Mouse (Mus musculus): ENCODE results near the gene Ifnar2. TPM values are rescaled to one million over a fixed set of nuclear protein-coding genes. Genes with fewer than 3 reads are reported as not detected.

The Ifnar2 gene
- total RNA-seq, 2 experiments from 2014 or later = 39.7 to 40.4 TPM

GRCm38 (mm10) chr16:91447512-91447900 is 74.9 kb downstream of the Ifnar2 start:
- DNase-seq = no peak
- intact Hi-C loops (cut with DNase I) = no loop called here

GRCm38 (mm10) chr16:91448088-91448487 is 75.5 kb downstream of the Ifnar2 start:
- intact Hi-C loops (cut with DNase I) = no loop called here
- DNase-seq = no peak

- intact Hi-C loops (cut with DNase I) = no loop called here
- DNase-seq = no peak
These were observed 76.3 kb downstream of the Ifnar2 start for GRCm38 (mm10) chr16:91448895-91449294.

GRCm38 (mm10) chr16:91450137-91451064 is 77.8 kb downstream of the Ifnar2 start:
- intact Hi-C loops (cut with DNase I) = no loop called here
- DNase-seq = no peak

GRCm38 (mm10) chr16:91451949-91452348 is 79.4 kb downstream of the Ifnar2 start:
- DNase-seq = no peak
- intact Hi-C loops (cut with DNase I) = no loop called here

- DNase-seq = peak; percentile 28 to 51
- intact Hi-C loops (cut with DNase I) = no loop called here
These were observed 79.8 kb downstream of the Ifnar2 start for GRCm38 (mm10) chr16:91452363-91452896.

Other genes with a start within 250 kb of the Ifnar2 start
- not detected for gene Olig2, start 147.3 kb upstream of the Ifnar2 start, total RNA-seq (2021)
- gene Olig1, start 103.0 kb upstream of the Ifnar2 start, total RNA-seq (2021) = not detected
- gene Gm21970, start 18.9 kb downstream of the Ifnar2 start, total RNA-seq (2021) = under 1 TPM in 1 of 2 experiments, not detected in 1; 0.47 TPM
- gene Il10rb, start 33.4 kb downstream of the Ifnar2 start, total RNA-seq (2021) = 100 to 1,000 TPM; 113 to 116 TPM
- 10 to 100 TPM; 31.5 to 32.6 TPM for gene Ifnar1, start 112.5 kb downstream of the Ifnar2 start, total RNA-seq (2021)
- gene Ifngr2, start 174.3 kb downstream of the Ifnar2 start, total RNA-seq (2021) = 100 to 1,000 TPM; 128 to 159 TPM
- gene Tmem50b, start 225.0 kb downstream of the Ifnar2 start, total RNA-seq (2021) = 10 to 100 TPM; 55.0 to 67.6 TPM
- gene Dnajc28, start 246.2 kb downstream of the Ifnar2 start, total RNA-seq (2021) = 10 to 100 TPM; 32.3 to 35.8 TPM